Mouse (Mus musculus) liver, embryonic 16.5 days (tissue): ENCODE data around the gene Lyz1. TPM values are rescaled to one million over a fixed set of nuclear protein-coding genes. Genes with fewer than 3 reads are reported as not detected.
"Not testable (repeated sequence)": the region's sequence is repeated elsewhere in the genome, so short reads cannot be mapped to it uniquely, and the experiment has no call there.

Experiments
- ATAC-seq: fragments of 200-750 bp; cut with Nextera tagmentation; 2 replicates; pipeline ENCODE4 v1.8.0; 2017; ENCODE audit warnings: low read depth, mild to moderate bottlenecking, moderate number of reproducible peaks, moderate library complexity
- H3K27ac ChIP-seq: fragments of 300-500 bp; sonication (generic); 2 replicates; pipeline ENCODE4 v1.5.1; 2014; ENCODE audit warnings: mild to moderate bottlenecking, low read length
- H3K27me3 ChIP-seq: fragments of 300-500 bp; sonication (generic); 2 replicates; pipeline ENCODE4 v1.6.1; 2014; ENCODE audit warnings: low read depth, low read length, mixed read lengths; ENCODE audit not compliant: control insufficient read depth, insufficient read depth
- H3K36me3 ChIP-seq: fragments of 300-500 bp; sonication (generic); 2 replicates; pipeline ENCODE4 v1.6.1; 2014; ENCODE audit warnings: mild to moderate bottlenecking; ENCODE audit not compliant: control insufficient read depth, insufficient read depth
- H3K4me1 ChIP-seq: fragments of 300-500 bp; sonication (generic); 2 replicates; pipeline ENCODE4 v1.6.1; 2014; ENCODE audit warnings: low read depth, low read length, mixed read lengths; ENCODE audit not compliant: control insufficient read depth
- H3K4me2 ChIP-seq: fragments of 300-500 bp; sonication (generic); 2 replicates; pipeline ENCODE4 v1.6.1; 2014; ENCODE audit warnings: low read depth, low read length, mixed read lengths
- H3K4me3 ChIP-seq: fragments of 300-500 bp; sonication (generic); 2 replicates; pipeline ENCODE4 v1.5.1; 2014; ENCODE audit warnings: low read depth, mild to moderate bottlenecking, low read length
- H3K9ac ChIP-seq: fragments of 300-500 bp; sonication (generic); 2 replicates; pipeline ENCODE4 v1.6.1; 2014; ENCODE audit warnings: low read depth, low read length
- H3K9me3 ChIP-seq: fragments of 300-500 bp; sonication (generic); replicated peaks from 2 replicates; pipeline ENCODE4 v1.6.1; 2016; ENCODE audit warnings: low read length; ENCODE audit not compliant: control insufficient read depth
- WGBS: fragments of 180-500 bp; shearing (Covaris S2); extraction: QIAGEN DNeasy Blood & Tissue Kit; methylation state at CpG from one replicate; pipeline ENCODE4 v1.1.7; 2014; ENCODE audit not compliant: insufficient replicate concordance; 5-methylcytosine and 5-hydroxymethylcytosine counted together
- polyA plus RNA-seq: library from polyadenylated mRNA; unstranded; fragments of >200 nt; fragmentation: Nextera tagmentation; extraction: Ambion mirVana; gene quantifications from 2 replicates; pipeline ENCODE4 v1.2.1, GENCODE M21; 2015

Gene Lyz1
- polyA plus RNA-seq, 1 experiment from 2014 or later: 0.25 TPM

- no peak for ATAC-seq
- 50% methylated on average over 7 of the region's 7 CpGs for WGBS
These were observed 8.6 kb downstream of the Lyz1 start for GRCm38 (mm10) chr10:117283871-117284577.

GRCm38 (mm10) chr10:117283196-117283595, 9.5 kb downstream of the Lyz1 start:
- not testable (repeated sequence) for H3K4me3 ChIP-seq, H3K9me3 ChIP-seq, H3K4me1 ChIP-seq, H3K4me2 ChIP-seq, H3K9ac ChIP-seq, H3K27ac ChIP-seq, ATAC-seq, H3K36me3 ChIP-seq, H3K27me3 ChIP-seq
- 46% methylated on average over 4 of the region's 4 CpGs for WGBS

More at GRCm38 (mm10) chr10:117283871-117284577, 8.6 kb downstream of the Lyz1 start:
- Histone ChIP-seq H3K9me3 (no peaks in the 10 kb centered on the region), H3K36me3 (no peaks in the 10 kb centered on the region), H3K9ac (no peak overlapping the region), H3K4me1 (no peaks in the 10 kb centered on the region), H3K4me2 (no peak overlapping the region), H3K27me3 (no peaks in the 10 kb centered on the region), H3K27ac (no peak overlapping the region), H3K4me3 (no peak overlapping the region)

GRCm38 (mm10) chr10:117282551-117282950, 10.1 kb downstream of the Lyz1 start:
- H3K4me2 ChIP-seq: no peak overlapping the region
- 52% methylated on average over 2 of the region's 2 CpGs for WGBS

GRCm38 (mm10) chr10:117282049-117282448, 10.6 kb downstream of the Lyz1 start, which contains the start of gene Lyz2:
Gene Lyz2 (minus strand): TSS chr10:117282321.
- Histone ChIP-seq H3K27me3 (no peaks in the 10 kb centered on the region), H3K27ac (peak within 1 kb of the TSS; percentile 48; the same call in 1 of the 2 replicates), H3K4me2 (no peak within 1 kb of the TSS), H3K4me3 (peak within 1 kb of the TSS; percentile 38), H3K4me1 (no peaks in the 10 kb centered on the region), H3K9me3 (no peaks in the 10 kb centered on the region), H3K36me3 (no peaks in the 10 kb centered on the region), H3K9ac (no peak within 1 kb of the TSS)
- ATAC-seq: peak; percentile 48; the same call in 1 of the 2 replicates
- WGBS: 10% methylated on average over 4 of the region's 4 CpGs

More at GRCm38 (mm10) chr10:117282551-117282950, 10.1 kb downstream of the Lyz1 start:
- Histone ChIP-seq H3K9me3 (no peaks in the 10 kb centered on the region), H3K27ac (no peak overlapping the region), H3K4me3 (no peak overlapping the region), H3K9ac (no peak overlapping the region), H3K36me3 (no peaks in the 10 kb centered on the region), H3K4me1 (no peaks in the 10 kb centered on the region), H3K27me3 (no peaks in the 10 kb centered on the region)
- ATAC-seq: no peak

- peak overlapping the region; percentile 38 for H3K4me3 ChIP-seq
- no peak for ATAC-seq
- no peak overlapping the region for H3K9ac ChIP-seq
- peak overlapping the region; percentile 48; the same call in 1 of the 2 replicates for H3K27ac ChIP-seq
- H3K27me3 ChIP-seq: no peaks in the 10 kb centered on the region
- H3K36me3 ChIP-seq: no peaks in the 10 kb centered on the region
- H3K4me1 ChIP-seq: no peaks in the 10 kb centered on the region
- no peaks in the 10 kb centered on the region for H3K9me3 ChIP-seq
- 49% methylated on average over 7 of the region's 7 CpGs for WGBS
- no peak overlapping the region for H3K4me2 ChIP-seq
These were observed 11.2 kb downstream of the Lyz1 start for GRCm38 (mm10) chr10:117281381-117281920.

- WGBS: 19% methylated on average over 1 of the region's 1 CpGs
- no peaks in the 10 kb centered on the region for H3K27me3 ChIP-seq
- ATAC-seq: no peak
- H3K36me3 ChIP-seq: no peaks in the 10 kb centered on the region
- H3K4me1 ChIP-seq: no peaks in the 10 kb centered on the region
- no peak overlapping the region for H3K9ac ChIP-seq
- H3K9me3 ChIP-seq: no peaks in the 10 kb centered on the region
- H3K4me2 ChIP-seq: no peak overlapping the region
- peak overlapping the region; percentile 21; the same call in 1 of the 2 replicates for H3K4me3 ChIP-seq
- no peak overlapping the region for H3K27ac ChIP-seq
These were observed 12.7 kb downstream of the Lyz1 start for GRCm38 (mm10) chr10:117280000-117280399.

GRCm38 (mm10) chr10:117278510-117278909, 14.2 kb downstream of the Lyz1 start:
- 26% methylated on average over 2 of the region's 2 CpGs for WGBS
- H3K4me3 ChIP-seq, H3K9me3 ChIP-seq, H3K4me2 ChIP-seq, H3K27ac ChIP-seq, H3K27me3 ChIP-seq, H3K4me1 ChIP-seq, ATAC-seq, H3K9ac ChIP-seq, H3K36me3 ChIP-seq: not testable (repeated sequence)

GRCm38 (mm10) chr10:117277779-117278178, 14.9 kb downstream of the Lyz1 start:
- not testable (repeated sequence) for H3K4me1 ChIP-seq, ATAC-seq, H3K9ac ChIP-seq, H3K4me3 ChIP-seq, H3K9me3 ChIP-seq, H3K36me3 ChIP-seq, H3K4me2 ChIP-seq, H3K27ac ChIP-seq, H3K27me3 ChIP-seq
- WGBS: 63% methylated on average over 9 of the region's 9 CpGs

GRCm38 (mm10) chr10:117275681-117276369, 16.8 kb downstream of the Lyz1 start:
- Histone ChIP-seq H3K4me1 (no peaks in the 10 kb centered on the region), H3K27me3 (no peaks in the 10 kb centered on the region), H3K9me3 (no peaks in the 10 kb centered on the region), H3K27ac (no peak overlapping the region), H3K36me3 (no peaks in the 10 kb centered on the region), H3K4me3 (no peak overlapping the region), H3K4me2 (no peak overlapping the region), H3K9ac (no peak overlapping the region)
- WGBS: 67% methylated on average over 10 of the region's 10 CpGs
- ATAC-seq: no peak
